Mouse (Mus musculus): ENCODE data around the gene Sun1. TPM values are rescaled to one million over a fixed set of nuclear protein-coding genes. Genes with fewer than 3 reads are reported as not detected.

Gene Sun1
- polyA plus RNA-seq, 1 experiment from 2014 or later, result 42.4 TPM

DNA sequence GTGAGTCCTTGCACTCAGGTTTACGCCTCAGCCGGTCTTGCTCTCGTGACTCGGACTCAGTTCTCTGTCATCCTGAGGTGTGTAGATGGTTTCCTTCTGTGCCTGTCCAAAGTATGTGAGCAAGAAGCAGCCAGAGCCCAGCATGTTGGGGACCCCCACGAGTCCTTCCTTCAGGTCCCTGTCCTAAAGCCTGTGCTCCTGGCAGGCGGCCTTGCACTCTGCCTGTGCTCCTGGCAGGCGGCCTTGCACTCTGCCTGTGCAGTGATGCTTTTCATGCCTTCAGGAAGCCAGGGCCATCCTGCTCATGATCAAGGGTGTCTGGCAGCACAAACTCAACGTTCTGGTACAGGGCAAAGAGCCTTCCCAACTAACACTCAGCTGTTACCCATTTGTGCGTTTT, 16.8 kb upstream of the Sun1 start:
- no peak overlapping the region for H3K4me3 ChIP-seq
- H3K36me3 ChIP-seq, result peaks cover 84% of the 10 kb centered on the region
- H3K9ac ChIP-seq, result no peak overlapping the region
- no peaks in the 10 kb centered on the region for H3K4me1 ChIP-seq (replicated peaks)
- H3K27ac ChIP-seq (ENCODE audit: poor library complexity, severe bottlenecking), result no peak overlapping the region
- H3K4me2 ChIP-seq, result no peak overlapping the region
- WGBS, result 89% methylated on average over 9 of the region's 9 CpGs
- no peaks in the 10 kb centered on the region for H3K9me3 ChIP-seq (replicated peaks)
- H3K27me3 ChIP-seq (replicated peaks), result no peaks in the 10 kb centered on the region
- ATAC-seq (ENCODE audit: insufficient number of reproducible peaks, low FRiP score), result no peak

DNA sequence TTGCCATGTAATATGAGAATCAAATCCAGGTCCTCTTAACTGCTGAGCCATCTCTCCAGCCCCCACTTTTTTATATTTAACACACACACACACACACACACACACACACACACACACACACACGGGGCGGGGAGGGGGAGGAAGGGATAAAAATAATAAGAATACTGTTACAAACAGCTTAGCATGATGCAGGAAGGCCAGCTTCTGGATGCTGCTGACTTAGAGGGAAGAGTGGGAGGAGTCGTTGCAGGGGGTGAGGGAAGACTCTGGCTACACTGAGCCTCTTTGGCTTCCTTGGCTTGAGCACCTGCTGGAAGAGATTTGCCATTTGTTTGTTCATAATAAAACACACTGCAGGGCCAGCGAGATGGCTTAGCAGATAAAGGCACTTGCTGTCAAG, 15.5 kb upstream of the Sun1 start:
- Histone ChIP-seq H3K27me3 (replicated peaks) (no peaks in the 10 kb centered on the region), H3K36me3 (peaks cover 81% of the 10 kb centered on the region), H3K9me3 (replicated peaks) (0 out of 2 replicates have a peak, but pooled peaks cover 2% of the 10 kb centered on the region), H3K9ac (no peak overlapping the region), H3K4me3 (no peak overlapping the region), H3K4me2 (no peak overlapping the region), H3K4me1 (replicated peaks) (no peaks in the 10 kb centered on the region), H3K27ac (ENCODE audit: poor library complexity, severe bottlenecking) (no peak overlapping the region)
- ATAC-seq (ENCODE audit: insufficient number of reproducible peaks, low FRiP score), result no peak
- WGBS, result 80% methylated on average over 4 of the region's 4 CpGs

DNA sequence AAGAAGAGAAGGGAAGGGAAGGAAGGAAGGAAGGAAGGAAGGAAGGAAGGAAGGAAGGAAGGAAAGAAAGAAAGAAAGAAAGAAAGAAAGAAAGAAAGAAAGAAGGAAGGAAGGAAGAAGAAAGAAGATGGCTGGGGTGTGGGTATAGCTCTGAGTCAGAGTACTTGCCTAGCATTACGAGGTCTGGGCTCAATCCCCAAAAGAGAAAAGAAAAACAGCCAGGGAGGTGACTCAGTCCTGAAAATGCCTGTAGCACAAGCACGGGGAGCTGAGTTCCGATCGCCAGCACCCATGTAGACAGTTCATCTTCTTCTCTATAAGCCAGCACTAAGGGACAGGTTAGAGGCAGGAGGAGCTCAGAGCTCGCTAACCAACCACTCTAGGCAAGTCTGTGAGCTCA, 10.7 kb upstream of the Sun1 start:
- peaks cover 4% of the 10 kb centered on the region; the same call in 1 of the 2 replicates for H3K9me3 ChIP-seq (replicated peaks)

DNA sequence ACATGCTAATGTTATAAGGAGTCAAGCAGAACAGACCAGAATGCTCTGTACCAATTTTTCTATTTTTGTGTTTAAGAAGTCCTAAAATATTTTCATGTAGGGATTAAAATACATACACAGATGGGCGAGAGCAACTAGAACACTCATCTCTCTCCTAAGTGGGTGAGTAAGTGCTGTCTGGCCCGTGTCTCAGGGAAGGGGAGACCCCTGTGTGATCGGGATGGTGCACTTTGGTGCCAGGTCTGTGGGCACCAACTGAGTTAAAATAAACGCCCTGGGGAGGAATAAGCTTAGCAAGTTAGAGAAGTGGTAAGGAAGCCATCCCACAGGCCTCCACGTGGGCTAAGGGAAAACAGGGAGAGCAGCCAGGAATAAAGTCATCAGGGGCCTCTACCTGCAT, 9.5 kb upstream of the Sun1 start:
- Histone ChIP-seq H3K9ac (no peak overlapping the region), H3K9me3 (replicated peaks) (peaks cover 4% of the 10 kb centered on the region; the same call in 1 of the 2 replicates), H3K4me2 (no peak overlapping the region), H3K4me3 (no peak overlapping the region), H3K27me3 (replicated peaks) (no peaks in the 10 kb centered on the region), H3K4me1 (replicated peaks) (no peaks in the 10 kb centered on the region), H3K27ac (ENCODE audit: poor library complexity, severe bottlenecking) (no peak overlapping the region), H3K36me3 (peaks cover 24% of the 10 kb centered on the region)
- 63% methylated on average over 5 of the region's 5 CpGs for WGBS
- no peak for ATAC-seq (ENCODE audit: insufficient number of reproducible peaks, low FRiP score)

More for the DNA sequence above, 10.7 kb upstream of the Sun1 start:
- no peak overlapping the region for H3K4me3 ChIP-seq
- H3K4me1 ChIP-seq (replicated peaks), result no peaks in the 10 kb centered on the region
- peaks cover 36% of the 10 kb centered on the region for H3K36me3 ChIP-seq
- no peak for ATAC-seq (ENCODE audit: insufficient number of reproducible peaks, low FRiP score)
- 93% methylated on average over 5 of the region's 5 CpGs for WGBS
- no peak overlapping the region for H3K4me2 ChIP-seq
- no peak overlapping the region for H3K9ac ChIP-seq
- H3K27me3 ChIP-seq (replicated peaks), result no peaks in the 10 kb centered on the region
- H3K27ac ChIP-seq (ENCODE audit: poor library complexity, severe bottlenecking), result no peak overlapping the region

DNA sequence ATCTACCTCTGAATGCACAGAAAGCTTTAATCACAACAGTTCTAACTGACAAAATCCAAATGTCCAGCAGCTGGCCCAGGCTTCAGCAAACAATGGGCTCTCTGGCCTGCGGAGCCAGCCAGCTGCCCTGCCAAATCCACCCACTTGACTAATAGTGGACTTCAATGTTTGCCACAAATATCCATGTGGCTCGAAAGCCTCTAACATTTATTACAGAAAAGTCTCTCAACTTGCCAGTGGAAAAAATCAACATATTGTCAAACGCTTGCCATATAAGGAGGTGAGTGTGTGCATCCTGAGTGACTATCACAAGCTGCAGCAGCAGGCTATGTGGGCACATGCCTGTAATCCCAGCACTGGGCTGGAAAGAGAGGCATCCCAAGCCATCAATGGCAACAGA, 1.7 kb upstream of the Sun1 start:
- ATAC-seq (ENCODE audit: insufficient number of reproducible peaks, low FRiP score), result no peak
- H3K4me3 ChIP-seq, result no peak overlapping the region
- H3K4me1 ChIP-seq (replicated peaks), result peaks cover 29% of the 10 kb centered on the region
- H3K4me2 ChIP-seq, result no peak overlapping the region
- H3K9ac ChIP-seq, result no peak overlapping the region
- no peak overlapping the region for H3K27ac ChIP-seq (ENCODE audit: poor library complexity, severe bottlenecking)
- no peaks in the 10 kb centered on the region for H3K27me3 ChIP-seq (replicated peaks)
- 86% methylated on average over 3 of the region's 3 CpGs for WGBS
- no peaks in the 10 kb centered on the region for H3K9me3 ChIP-seq (replicated peaks)
- H3K36me3 ChIP-seq, result no peaks in the 10 kb centered on the region

DNA sequence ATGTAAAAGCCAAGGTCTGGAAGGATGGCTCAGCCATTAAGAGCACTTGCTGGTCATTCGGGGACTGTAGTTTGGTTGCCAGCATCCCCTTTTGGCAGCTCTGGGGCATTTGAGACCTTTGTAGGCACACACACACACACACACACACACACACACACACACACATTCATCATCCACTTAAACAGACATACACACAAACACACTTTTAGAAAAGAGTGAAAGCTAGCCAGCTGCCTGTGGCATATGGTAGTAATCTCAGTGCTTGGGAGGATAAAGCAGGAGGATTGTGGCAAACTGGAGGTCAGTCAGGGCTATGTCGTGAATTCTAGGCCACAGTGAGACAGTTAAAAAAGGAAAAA, 822 bp upstream of the Sun1 start:
- peak overlapping the region; percentile 74 for H3K9ac ChIP-seq
- H3K4me1 ChIP-seq (replicated peaks), result peaks cover 29% of the 10 kb centered on the region
- no peaks in the 10 kb centered on the region for H3K27me3 ChIP-seq (replicated peaks)
- WGBS, result 40% methylated on average over 2 of the region's 2 CpGs
- H3K36me3 ChIP-seq, result no peaks in the 10 kb centered on the region
- H3K9me3 ChIP-seq (replicated peaks), result no peaks in the 10 kb centered on the region
- H3K4me2 ChIP-seq, result peak overlapping the region; percentile 90
- peak overlapping the region; percentile 87 for H3K27ac ChIP-seq (ENCODE audit: poor library complexity, severe bottlenecking)
- peak overlapping the region; percentile 70 for H3K4me3 ChIP-seq
- no peak for ATAC-seq (ENCODE audit: insufficient number of reproducible peaks, low FRiP score)

DNA sequence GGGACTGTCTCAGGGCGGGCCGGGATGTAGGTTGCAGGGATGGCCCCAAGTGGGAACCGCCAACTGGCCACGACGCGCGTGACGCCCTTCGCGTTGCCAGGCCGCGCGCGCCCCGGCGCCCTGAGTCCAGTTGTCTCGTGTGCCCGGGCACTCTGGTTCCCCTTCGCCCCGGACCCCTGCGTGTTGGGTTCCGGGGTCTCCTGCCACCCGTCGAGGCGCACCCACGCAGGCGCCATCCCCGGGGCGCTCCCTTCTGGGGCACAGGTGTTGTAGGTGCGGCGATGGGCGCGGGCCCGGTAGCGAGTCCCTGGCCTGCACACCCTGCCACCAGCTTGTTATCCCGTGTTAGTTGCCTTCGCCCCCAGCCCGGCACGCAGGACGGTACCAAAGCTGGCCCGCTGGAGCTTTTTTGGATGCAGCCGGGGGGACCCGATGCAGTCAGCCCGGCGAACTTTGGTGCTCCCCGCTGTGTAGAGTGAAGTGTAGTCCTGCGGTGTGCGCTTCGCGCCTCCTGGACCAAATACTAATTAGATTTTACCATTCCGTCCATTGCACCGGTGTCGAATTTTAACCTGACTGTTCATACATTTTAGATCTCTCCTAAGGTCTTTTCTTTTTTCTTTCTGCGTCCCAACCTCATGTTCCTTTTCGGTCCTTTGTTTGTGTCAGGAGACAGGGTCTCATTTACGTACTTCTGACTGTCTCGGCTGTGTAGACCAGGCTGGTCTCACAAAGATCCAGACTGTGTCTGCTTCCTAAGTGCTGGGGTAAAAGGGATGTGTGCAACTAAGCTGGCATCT, 533 bp downstream of the Sun1 start:
- 2% methylated on average over 57 of the region's 57 CpGs for WGBS

DNA sequence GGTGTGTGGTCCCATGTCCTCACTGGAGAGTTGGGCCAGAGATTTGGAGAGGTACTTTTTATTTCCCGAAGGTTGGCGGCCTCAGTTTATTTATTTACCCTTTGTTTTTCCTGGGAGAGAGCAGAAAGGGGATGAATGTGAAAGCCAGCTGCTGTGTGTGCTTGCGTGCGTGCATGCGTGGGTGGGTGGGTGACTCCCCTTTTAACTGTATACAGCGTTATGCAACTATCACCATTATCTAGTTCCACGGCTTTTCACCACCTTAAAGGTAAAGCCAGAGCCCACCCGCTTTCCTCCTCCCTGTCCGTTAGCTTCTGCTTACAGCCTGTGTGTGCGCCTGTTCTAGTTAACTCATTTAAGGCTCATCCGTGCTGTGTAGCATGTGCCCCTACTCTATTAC, 1.7 kb downstream of the Sun1 start:
- no peak for ATAC-seq (ENCODE audit: insufficient number of reproducible peaks, low FRiP score)
- H3K36me3 ChIP-seq, result no peaks in the 10 kb centered on the region
- H3K9me3 ChIP-seq (replicated peaks), result no peaks in the 10 kb centered on the region
- H3K9ac ChIP-seq, result no peak overlapping the region
- H3K27me3 ChIP-seq (replicated peaks), result no peaks in the 10 kb centered on the region
- peak overlapping the region; percentile 90 for H3K4me2 ChIP-seq
- 81% methylated on average over 11 of the region's 11 CpGs for WGBS
- H3K4me3 ChIP-seq, result peak overlapping the region; percentile 70
- no peak overlapping the region for H3K27ac ChIP-seq (ENCODE audit: poor library complexity, severe bottlenecking)
- peaks cover 31% of the 10 kb centered on the region for H3K4me1 ChIP-seq (replicated peaks)

More for the DNA sequence above, 533 bp downstream of the Sun1 start:
- H3K4me2 ChIP-seq, result peak overlapping the region; percentile 90
- peak overlapping the region; percentile 70 for H3K4me3 ChIP-seq
- H3K4me1 ChIP-seq (replicated peaks), result peaks cover 29% of the 10 kb centered on the region
- peak overlapping the region; percentile 86 for H3K9ac ChIP-seq
- no peak; the same call in 1 of the 2 replicates for ATAC-seq (ENCODE audit: insufficient number of reproducible peaks, low FRiP score)
- H3K27ac ChIP-seq (ENCODE audit: poor library complexity, severe bottlenecking), result peak overlapping the region; percentile 31; the same call in 1 of the 2 replicates
- no peaks in the 10 kb centered on the region for H3K27me3 ChIP-seq (replicated peaks)
- no peaks in the 10 kb centered on the region for H3K36me3 ChIP-seq
- no peaks in the 10 kb centered on the region for H3K9me3 ChIP-seq (replicated peaks)

DNA sequence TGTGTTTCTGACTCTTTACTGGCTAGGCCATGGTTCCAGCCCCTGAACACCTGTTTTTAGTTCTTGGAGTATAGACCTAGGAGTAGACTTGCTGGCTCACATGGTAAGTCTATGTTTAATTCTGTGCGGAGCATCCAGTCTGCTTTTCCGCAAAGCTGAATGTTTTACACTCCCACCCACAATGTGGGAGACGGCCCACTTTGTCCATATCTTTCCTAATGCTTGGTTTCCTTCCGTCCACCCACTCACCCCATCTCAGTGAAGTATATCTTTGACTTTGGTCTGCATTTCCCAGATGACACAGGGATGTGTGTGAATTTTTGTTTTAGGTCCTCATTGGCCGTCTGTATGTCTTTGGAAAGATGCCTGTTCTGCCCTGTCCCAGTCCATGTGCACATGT, 2.9 kb downstream of the Sun1 start:
- H3K9ac ChIP-seq, result no peak overlapping the region
- no peaks in the 10 kb centered on the region for H3K27me3 ChIP-seq (replicated peaks)
- no peak overlapping the region for H3K4me3 ChIP-seq
- H3K27ac ChIP-seq (ENCODE audit: poor library complexity, severe bottlenecking), result no peak overlapping the region
- no peak overlapping the region for H3K4me2 ChIP-seq
- ATAC-seq (ENCODE audit: insufficient number of reproducible peaks, low FRiP score), result no peak
- 81% methylated on average over 5 of the region's 5 CpGs for WGBS
- no peaks in the 10 kb centered on the region for H3K36me3 ChIP-seq
- H3K9me3 ChIP-seq (replicated peaks), result no peaks in the 10 kb centered on the region
- peaks cover 26% of the 10 kb centered on the region for H3K4me1 ChIP-seq (replicated peaks)

DNA sequence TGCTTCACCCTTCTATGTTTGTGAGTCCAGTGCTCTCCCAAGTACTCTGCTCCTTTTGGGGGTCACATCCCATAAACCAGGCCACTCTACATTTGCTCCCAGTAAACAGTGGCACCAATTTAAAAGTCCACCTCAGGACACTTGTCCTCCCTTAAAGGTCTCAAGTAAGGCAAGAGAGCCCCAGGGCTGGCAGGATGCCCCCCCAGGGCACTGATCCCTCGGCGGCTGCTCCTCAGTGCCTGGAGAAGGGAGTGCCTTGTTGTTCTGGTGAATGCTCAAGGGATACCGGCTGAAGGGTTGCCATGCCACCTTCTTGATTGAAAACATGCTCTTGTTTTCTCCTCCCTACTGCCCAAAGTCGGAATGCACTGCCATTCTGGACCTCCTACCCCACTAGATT, 5.6 kb downstream of the Sun1 start:
- no peak for ATAC-seq (ENCODE audit: insufficient number of reproducible peaks, low FRiP score)
- WGBS, result 73% methylated on average over 4 of the region's 4 CpGs
- H3K9me3 ChIP-seq (replicated peaks), result no peaks in the 10 kb centered on the region
- no peak overlapping the region for H3K4me2 ChIP-seq
- H3K27me3 ChIP-seq (replicated peaks), result no peaks in the 10 kb centered on the region
- H3K27ac ChIP-seq (ENCODE audit: poor library complexity, severe bottlenecking), result no peak overlapping the region
- no peak overlapping the region for H3K4me3 ChIP-seq
- peaks cover 27% of the 10 kb centered on the region for H3K4me1 ChIP-seq (replicated peaks)
- no peak overlapping the region for H3K9ac ChIP-seq
- H3K36me3 ChIP-seq, result peaks cover 21% of the 10 kb centered on the region

DNA sequence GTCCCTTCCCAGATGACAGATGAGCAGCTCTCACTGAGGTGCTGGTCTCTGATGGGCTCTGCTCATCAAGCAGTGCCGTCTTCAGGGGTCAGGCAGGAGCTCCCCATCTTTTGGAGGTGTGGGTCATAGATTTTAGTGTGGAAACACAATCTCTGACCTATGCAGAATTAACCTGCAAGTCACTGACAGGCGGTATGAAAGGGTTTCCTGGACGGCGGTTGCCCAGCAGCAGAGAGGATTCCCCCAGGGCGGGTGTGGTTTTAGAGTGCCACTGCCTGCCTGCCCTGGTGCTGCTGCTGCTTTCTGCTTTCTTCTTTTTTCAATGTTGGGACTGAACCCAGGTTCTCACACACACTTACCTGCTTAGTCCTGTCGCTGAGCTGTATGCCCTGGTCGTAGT, 6.1 kb downstream of the Sun1 start:
- Histone ChIP-seq H3K4me3 (no peak overlapping the region), H3K27me3 (replicated peaks) (no peaks in the 10 kb centered on the region), H3K9me3 (replicated peaks) (no peaks in the 10 kb centered on the region), H3K9ac (no peak overlapping the region), H3K4me1 (replicated peaks) (peaks cover 24% of the 10 kb centered on the region), H3K27ac (ENCODE audit: poor library complexity, severe bottlenecking) (no peak overlapping the region), H3K4me2 (no peak overlapping the region), H3K36me3 (peaks cover 21% of the 10 kb centered on the region)
- ATAC-seq (ENCODE audit: insufficient number of reproducible peaks, low FRiP score), result no peak
- 72% methylated on average over 7 of the region's 7 CpGs for WGBS

DNA sequence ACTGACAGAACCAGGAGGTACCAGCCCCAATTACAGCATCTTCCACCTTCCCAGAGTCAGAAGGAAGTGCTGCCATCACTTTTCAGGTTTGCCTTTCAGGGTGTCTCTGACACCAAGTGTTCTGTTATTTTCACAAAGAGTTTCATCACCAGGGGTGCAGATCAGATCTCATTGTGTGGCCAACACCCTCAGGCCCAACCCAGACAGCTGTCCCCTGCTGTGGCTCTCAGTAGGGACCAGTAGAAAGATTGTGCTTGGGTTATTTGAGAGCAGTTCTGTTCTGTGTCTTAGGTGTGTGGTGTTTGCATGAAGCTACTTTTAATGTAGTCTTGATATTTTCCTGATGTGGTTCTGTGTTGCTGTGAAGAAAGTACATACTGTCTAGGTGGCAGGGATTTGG, 7.7 kb downstream of the Sun1 start:
- H3K27ac ChIP-seq (ENCODE audit: poor library complexity, severe bottlenecking), result no peak overlapping the region
- ATAC-seq (ENCODE audit: insufficient number of reproducible peaks, low FRiP score), result no peak

More for the DNA sequence above, 7.7 kb downstream of the Sun1 start:
- no peaks in the 10 kb centered on the region for H3K9me3 ChIP-seq (replicated peaks)
- 0 out of 2 replicates have a peak, but pooled peaks cover 18% of the 10 kb centered on the region for H3K4me1 ChIP-seq (replicated peaks)
- H3K27me3 ChIP-seq (replicated peaks), result no peaks in the 10 kb centered on the region
- no peak overlapping the region for H3K9ac ChIP-seq
- no peak overlapping the region for H3K4me3 ChIP-seq
- no peak overlapping the region for H3K4me2 ChIP-seq
- peaks cover 25% of the 10 kb centered on the region for H3K36me3 ChIP-seq
